Mouse (Mus musculus) olfactory bulb, adult 2 months (tissue): ENCODE measurements around the gene Adcy9.

Source experiments
- CTCF ChIP-seq: fragments of 200-500 bp; IDR thresholded peaks from 2 replicates; pipeline ENCODE4 v1.5.1; 2012; ENCODE audit warnings: low read depth, mild to moderate bottlenecking, low read length, moderate library complexity; ENCODE audit not compliant: insufficient read depth
- POLR2A ChIP-seq: fragments of 200-500 bp; IDR thresholded peaks from 2 replicates; pipeline ENCODE4 v1.6.1; 2012; ENCODE audit warnings: mild to moderate bottlenecking, low read depth, low read length, moderate library complexity; ENCODE audit not compliant: insufficient read depth

- no peak for TF ChIP-seq POLR2A
- TF ChIP-seq CTCF = no peak
Measured at GRCm38 (mm10) chr16:4363341-4364116, 56.8 kb downstream of the Adcy9 start.
